Mouse (Mus musculus) right cerebral cortex, postnatal 25 days (tissue): Measurements from ENCODE around the gene Rbm38.
A peak's percentile ranks its signal among the peaks of the same experiment; 100 is the strongest.

Experiments
- DNase-seq: peaks from one replicate; pipeline ENCODE4 v3.0.0; 2022

Gene Rbm38

GRCm38 (mm10) chr2:173061443-173062351, 41.4 kb downstream of the Rbm38 start:
- DNase-seq: no peak

- DNase-seq: no peak
Measured at GRCm38 (mm10) chr2:173063219-173063618, 42.9 kb downstream of the Rbm38 start.

GRCm38 (mm10) chr2:173064864-173065263, 44.6 kb downstream of the Rbm38 start:
- no peak for DNase-seq

- no peak for DNase-seq
Measured at GRCm38 (mm10) chr2:173072948-173073347, 52.6 kb downstream of the Rbm38 start.

- no peak for DNase-seq
Measured at GRCm38 (mm10) chr2:173073666-173074065, 53.4 kb downstream of the Rbm38 start.

- no peak for DNase-seq
Measured at GRCm38 (mm10) chr2:173076921-173077320, 56.6 kb downstream of the Rbm38 start.

GRCm38 (mm10) chr2:173079766-173080549, 59.7 kb downstream of the Rbm38 start:
- DNase-seq: no peak

GRCm38 (mm10) chr2:173080785-173081241, 60.5 kb downstream of the Rbm38 start:
- peak; percentile 56 for DNase-seq

GRCm38 (mm10) chr2:173082706-173083105, 62.4 kb downstream of the Rbm38 start:
- no peak for DNase-seq

GRCm38 (mm10) chr2:173083106-173083505, 62.8 kb downstream of the Rbm38 start:
- DNase-seq: no peak

GRCm38 (mm10) chr2:173083712-173084475, 63.6 kb downstream of the Rbm38 start:
- DNase-seq: no peak
